Mouse (Mus musculus) CH12.LX (cell line): ENCODE measurements around the gene Slc4a4. TPM values are rescaled to one million over a fixed set of nuclear protein-coding genes. Genes with fewer than 3 reads are reported as not detected.

Source experiments
- DNase-seq: peaks from one replicate; pipeline ENCODE4 v3.0.0-alpha.2; 2013; ENCODE audit errors: extremely low read depth
- H3K27ac ChIP-seq: 2 replicates; pipeline ENCODE4 v1.5.1; 2012; ENCODE audit warnings: low read depth, mild to moderate bottlenecking, control low read depth, moderate library complexity; ENCODE audit not compliant: insufficient read depth
- H3K27me3 ChIP-seq: replicated peaks from 2 replicates; pipeline ENCODE3; 2012; ENCODE audit warnings: inconsistent platforms
- H3K36me3 ChIP-seq, 2 experiments: replicated peaks in 1 of 2; 2 replicates each; pipeline versions ENCODE3 to v1.6.1; 2012; ENCODE audit warnings: inconsistent platforms in 1 of 2, low read length in 1 of 2, mild to moderate bottlenecking in 1 of 2, mixed read lengths in 1 of 2, moderate library complexity in 1 of 2; ENCODE audit not compliant: control insufficient read depth in 1 of 2, insufficient read depth in 1 of 2
- H3K4me1 ChIP-seq, 2 experiments: 2 replicates each; pipeline ENCODE4 v1.6.1; 2012; ENCODE audit warnings: inconsistent platforms in 1 of 2, moderate library complexity in 1 of 2; ENCODE audit not compliant: insufficient read depth in 2 of 2, control insufficient read depth in 1 of 2
- H3K4me2 ChIP-seq: 2 replicates; pipeline ENCODE4 v1.6.1; 2012; ENCODE audit warnings: low read depth, mild to moderate bottlenecking, control low read depth; ENCODE audit not compliant: poor library complexity, insufficient read depth, severe bottlenecking
- H3K4me3 ChIP-seq, 3 experiments: fragments of 150-350 bp in 1 of 3; sonication (generic) in 1 of 3; replicated peaks in 1 of 3; 2 replicates each; pipeline versions ENCODE3 to v1.5.1; 2011 to 2012; ENCODE audit warnings: low read depth in 2 of 3, low read length in 2 of 3, mild to moderate bottlenecking in 2 of 3, moderate library complexity in 2 of 3, control low read depth in 1 of 3, improper control_type of control experiment in 1 of 3, inconsistent platforms in 1 of 3, mixed read lengths in 1 of 3; ENCODE audit not compliant: poor library complexity in 1 of 3
- H3K79me2 ChIP-seq: replicated peaks from 2 replicates; pipeline ENCODE4 v1.6.1; 2012; ENCODE audit warnings: mild to moderate bottlenecking, moderate library complexity; ENCODE audit not compliant: control insufficient read depth, poor library complexity, insufficient read depth, severe bottlenecking; ENCODE audit errors: extremely low read depth
- H3K9ac ChIP-seq: 2 replicates; pipeline ENCODE4 v1.6.1; 2012; ENCODE audit warnings: low read depth, mild to moderate bottlenecking, control low read depth, moderate library complexity; ENCODE audit not compliant: insufficient read depth
- H3K9me3 ChIP-seq: replicated peaks from 2 replicates; pipeline ENCODE3; 2012; ENCODE audit warnings: low read length, inconsistent platforms, mixed read lengths
- CHD1 ChIP-seq: IDR thresholded peaks from 2 replicates; pipeline ENCODE4 v1.6.1; 2012; ENCODE audit warnings: low read depth, low read length, improper control_type of control experiment, inconsistent platforms
- E2F4 ChIP-seq: IDR thresholded peaks from 2 replicates; pipeline ENCODE4 v1.6.1; 2011; ENCODE audit warnings: low read depth, low read length, improper control_type of control experiment; ENCODE audit not compliant: insufficient replicate concordance
- ELF1 ChIP-seq: IDR thresholded peaks from 2 replicates; pipeline ENCODE4 v1.6.1; 2014; ENCODE audit warnings: low read depth, mild to moderate bottlenecking, inconsistent platforms, low read length, improper control_type of control experiment
- HCFC1 ChIP-seq: IDR thresholded peaks from 2 replicates; pipeline ENCODE4 v1.6.1; 2012; ENCODE audit warnings: low read depth, mild to moderate bottlenecking, inconsistent platforms, low read length, improper control_type of control experiment
- IRF4 ChIP-seq: IDR thresholded peaks from 2 replicates; pipeline ENCODE4 v1.6.1; 2014; ENCODE audit warnings: low read depth, mild to moderate bottlenecking, inconsistent platforms, low read length, improper control_type of control experiment
- JUN ChIP-seq: IDR thresholded peaks from 2 replicates; pipeline ENCODE4 v1.6.1; 2011; ENCODE audit warnings: low read depth, mild to moderate bottlenecking, low read length, improper control_type of control experiment, moderate library complexity; ENCODE audit not compliant: insufficient read depth
- JUND ChIP-seq: conservative IDR thresholded peaks from 2 replicates; pipeline ENCODE4 v1.6.1; 2011; ENCODE audit warnings: low read depth, low read length, improper control_type of control experiment
- MEF2A ChIP-seq: IDR thresholded peaks from 2 replicates; pipeline ENCODE4 v1.6.1; 2014; ENCODE audit warnings: low read depth, mild to moderate bottlenecking, inconsistent platforms, low read length, improper control_type of control experiment, borderline replicate concordance
- MXI1 ChIP-seq: IDR thresholded peaks from 2 replicates; pipeline ENCODE4 v1.6.1; 2011; ENCODE audit warnings: mild to moderate bottlenecking, low read depth, low read length, improper control_type of control experiment
- NRF1 ChIP-seq: IDR thresholded peaks from 2 replicates; pipeline ENCODE4 v1.6.1; 2014; ENCODE audit warnings: low read depth, mild to moderate bottlenecking, inconsistent platforms, low read length, improper control_type of control experiment, moderate library complexity
- POLR2A ChIP-seq: IDR thresholded peaks from 2 replicates; pipeline ENCODE4 v1.6.1; 2011; ENCODE audit warnings: low read depth, mild to moderate bottlenecking, improper control_type of control experiment, low read length
- RCOR1 ChIP-seq: conservative IDR thresholded peaks from 2 replicates; pipeline ENCODE4 v1.6.1; 2012; ENCODE audit warnings: low read depth, mild to moderate bottlenecking, inconsistent platforms, low read length, improper control_type of control experiment
- SIN3A ChIP-seq: IDR thresholded peaks from 2 replicates; pipeline ENCODE4 v1.6.1; 2012; ENCODE audit warnings: low read length, improper control_type of control experiment, inconsistent platforms
- SMC3 ChIP-seq: IDR thresholded peaks from 2 replicates; pipeline ENCODE4 v1.6.1; 2011; ENCODE audit warnings: low read depth, low read length, improper control_type of control experiment
- UBTF ChIP-seq: IDR thresholded peaks from 2 replicates; pipeline ENCODE4 v1.6.1; 2012; ENCODE audit warnings: low read depth, mild to moderate bottlenecking, inconsistent platforms, low read length, improper control_type of control experiment, moderate library complexity
- USF1 ChIP-seq: IDR thresholded peaks from 2 replicates; pipeline ENCODE4 v1.6.1; 2014; ENCODE audit warnings: low read depth, mild to moderate bottlenecking, inconsistent platforms, low read length, improper control_type of control experiment
- USF2 ChIP-seq: conservative IDR thresholded peaks from 2 replicates; pipeline ENCODE4 v1.6.1; 2011; ENCODE audit warnings: low read depth, low read length, improper control_type of control experiment
- ZC3H11A ChIP-seq: IDR thresholded peaks from 2 replicates; pipeline ENCODE4 v1.6.1; 2012; ENCODE audit warnings: low read depth, mild to moderate bottlenecking, inconsistent platforms, low read length, improper control_type of control experiment
- ZKSCAN1 ChIP-seq: IDR thresholded peaks from 2 replicates; pipeline ENCODE4 v1.6.1; 2012; ENCODE audit warnings: low read depth, inconsistent platforms, low read length, improper control_type of control experiment, borderline replicate concordance
- ZMIZ1 ChIP-seq: IDR thresholded peaks from 2 replicates; pipeline ENCODE4 v1.6.1; 2012; ENCODE audit warnings: low read depth, mild to moderate bottlenecking, inconsistent platforms, low read length, improper control_type of control experiment
- ZNF384 ChIP-seq: IDR thresholded peaks from 2 replicates; pipeline ENCODE4 v1.6.1; 2012; ENCODE audit warnings: low read depth, low read length, improper control_type of control experiment, inconsistent platforms
- dilution Hi-C: fragments of 300-500 bp; cut with MboI; formaldehyde crosslinking; loops from 2 replicates; pipeline ENCODE4 v1.14.3; 2020; ENCODE audit warnings: low sequenced_read_pairs; ENCODE audit not compliant: extremely low pct_unique_long_range_greater_than_20kb, extremely low pct_ligation_motif_present
- in situ Hi-C: fragments of 300-500 bp; cut with MboI; formaldehyde crosslinking; loops from 3 replicates; pipeline ENCODE4 v1.14.3; 2019; ENCODE audit warnings: low sequenced_read_pairs, low pct_ligation_motif_present, low pct_unique_long_range_greater_than_20kb, mixed read lengths
- polyA plus RNA-seq: library from polyadenylated mRNA; unstranded; fragments of >175 nt; gene quantifications from 2 replicates; pipeline ENCODE4 v1.2.1, GENCODE M21; 2012; ENCODE audit warnings: low read depth; ENCODE audit not compliant: insufficient read length
- total RNA-seq, 2 experiments: library from RNA; depleted of rRNA; stranded (reverse); fragments of 300-350 nt in 1 of 2; fragments of >200 nt in 1 of 2; gene quantifications; 2 replicates each; pipeline ENCODE4 v1.2.3; 2012 to 2014

Gene Slc4a4
- total and polyA plus RNA-seq, 3 experiments = not detected

- dilution Hi-C loops = no loop called here
- no peak for TF ChIP-seq USF2
- TF ChIP-seq CHD1 = no peak
- no peak for TF ChIP-seq ELF1
- TF ChIP-seq ZC3H11A = no peak
- no peak for TF ChIP-seq ZMIZ1
- no peak for TF ChIP-seq ZKSCAN1
- no peak for TF ChIP-seq IRF4
- no peak for TF ChIP-seq UBTF
- no peak for TF ChIP-seq MXI1
- no peak for TF ChIP-seq SIN3A
- TF ChIP-seq POLR2A = no peak
- no peak for TF ChIP-seq HCFC1
- TF ChIP-seq RCOR1 = no peak
- no peak for TF ChIP-seq SMC3
- TF ChIP-seq USF1 = no peak
- TF ChIP-seq NRF1 = no peak
- no peaks in the 10 kb centered on the region for H3K27me3 ChIP-seq
- H3K27ac ChIP-seq = no peak overlapping the region
- H3K4me2 ChIP-seq = no peak overlapping the region
- in situ Hi-C loops = no loop called here
- H3K36me3 ChIP-seq = no peaks in the 10 kb centered on the region
- DNase-seq = no peak
- no peaks in the 10 kb centered on the region for H3K4me1 ChIP-seq
- no peaks in the 10 kb centered on the region for H3K79me2 ChIP-seq
- no peak overlapping the region for H3K9ac ChIP-seq
- H3K9me3 ChIP-seq = no peaks in the 10 kb centered on the region
- no peak overlapping the region for H3K4me3 ChIP-seq
Measured at GRCm38 (mm10) chr5:88930129-88930528, 43.5 kb downstream of the Slc4a4 start.

GRCm38 (mm10) chr5:88930611-88931010 lies 44.0 kb downstream of the Slc4a4 start:
- Histone ChIP-seq H3K9me3 (no peaks in the 10 kb centered on the region), H3K27me3 (no peaks in the 10 kb centered on the region), H3K4me1 (no peaks in the 10 kb centered on the region), H3K4me3 (no peak overlapping the region), H3K79me2 (no peaks in the 10 kb centered on the region), H3K4me2 (no peak overlapping the region), H3K36me3 (no peaks in the 10 kb centered on the region), H3K9ac (no peak overlapping the region), H3K27ac (no peak overlapping the region)
- in situ Hi-C loops = no loop called here
- dilution Hi-C loops = no loop called here
- TF ChIP-seq ZMIZ1 = no peak
- TF ChIP-seq JUN = no peak
- TF ChIP-seq MEF2A = no peak
- no peak for TF ChIP-seq IRF4
- no peak for TF ChIP-seq ZNF384
- TF ChIP-seq USF1 = no peak
- TF ChIP-seq JUND = no peak
- no peak for TF ChIP-seq E2F4
- DNase-seq = no peak
